Mouse (Mus musculus) stomach, embryonic 15.5 days (tissue): ENCODE measurements around the gene Lrfn4. TPM values are rescaled to one million over a fixed set of nuclear protein-coding genes. Genes with fewer than 3 reads are reported as not detected.
"Not testable (repeated sequence)": the region's sequence is repeated elsewhere in the genome, so short reads cannot be mapped to it uniquely, and the experiment has no call there.

Experiments
- ATAC-seq: fragments of 200-750 bp; cut with Nextera tagmentation; 2 replicates; pipeline ENCODE4 v1.8.0; 2017; ENCODE audit warnings: low read depth, moderate number of reproducible peaks, moderate TSS enrichment; ENCODE audit not compliant: insufficient read depth, low FRiP score
- H3K27ac ChIP-seq: fragments of 300-500 bp; sonication (generic); 2 replicates; pipeline ENCODE4 v1.5.1; 2015; ENCODE audit warnings: mild to moderate bottlenecking, inconsistent platforms
- H3K27me3 ChIP-seq: fragments of 300-500 bp; sonication (generic); replicated peaks from 2 replicates; pipeline ENCODE4 v1.6.1; 2015; ENCODE audit warnings: inconsistent platforms
- H3K36me3 ChIP-seq: fragments of 300-500 bp; sonication (generic); 2 replicates; pipeline ENCODE4 v1.6.1; 2015; ENCODE audit warnings: inconsistent platforms
- H3K4me1 ChIP-seq: fragments of 300-500 bp; sonication (generic); 2 replicates; pipeline ENCODE4 v1.6.1; 2015; ENCODE audit warnings: inconsistent platforms
- H3K4me2 ChIP-seq: fragments of 300-500 bp; sonication (generic); 2 replicates; pipeline ENCODE4 v1.6.1; 2015; ENCODE audit warnings: mild to moderate bottlenecking, inconsistent platforms
- H3K4me3 ChIP-seq: fragments of 300-500 bp; sonication (generic); replicated peaks from 2 replicates; pipeline ENCODE4 v1.5.1; 2015; ENCODE audit warnings: inconsistent platforms
- H3K9ac ChIP-seq: fragments of 300-500 bp; sonication (generic); 2 replicates; pipeline ENCODE4 v1.6.1; 2015; ENCODE audit warnings: inconsistent platforms
- H3K9me3 ChIP-seq: fragments of 300-500 bp; sonication (generic); 2 replicates; pipeline ENCODE4 v1.6.1; 2016; ENCODE audit warnings: inconsistent platforms
- WGBS: fragments of 180-500 bp; shearing (Covaris S2); methylation state at CpG from one replicate; pipeline ENCODE4 v1.1.7; 2015; 5-methylcytosine and 5-hydroxymethylcytosine counted together
- polyA plus RNA-seq: library from polyadenylated mRNA; unstranded; fragments of >200 nt; fragmentation: Nextera tagmentation; extraction: Ambion mirVana; gene quantifications from 2 replicates; pipeline ENCODE4 v1.2.1, GENCODE M21; 2015

Gene Lrfn4
- polyA plus RNA-seq, 1 experiment from 2014 or later: 6.1 TPM

GRCm38 (mm10) chr19:4605654-4606053 lies 9.8 kb downstream of the Lrfn4 start:
- Histone ChIP-seq H3K27ac (no peak overlapping the region), H3K9ac (no peak overlapping the region), H3K4me1 (peaks cover 21% of the 10 kb centered on the region), H3K4me2 (no peak overlapping the region), H3K36me3 (no peaks in the 10 kb centered on the region), H3K27me3 (no peaks in the 10 kb centered on the region), H3K9me3 (no peaks in the 10 kb centered on the region), H3K4me3 (no peak overlapping the region)
- ATAC-seq: no peak
- 59% methylated on average over 4 of the region's 4 CpGs for WGBS

- Histone ChIP-seq H3K9me3 (no peaks in the 10 kb centered on the region), H3K27ac (no peak overlapping the region; the same call in 1 of the 2 replicates), H3K36me3 (no peaks in the 10 kb centered on the region), H3K9ac (no peak overlapping the region), H3K4me3 (no peak overlapping the region), H3K4me1 (peaks cover 21% of the 10 kb centered on the region), H3K4me2 (0 out of 2 replicates have a peak overlapping the region, but pooled peaks have one; percentile 21), H3K27me3 (no peaks in the 10 kb centered on the region)
- ATAC-seq: peak; percentile 76
- 39% methylated on average over 24 of the region's 24 CpGs for WGBS
Observed at GRCm38 (mm10) chr19:4603801-4604723, 11.4 kb downstream of the Lrfn4 start.

DNA sequence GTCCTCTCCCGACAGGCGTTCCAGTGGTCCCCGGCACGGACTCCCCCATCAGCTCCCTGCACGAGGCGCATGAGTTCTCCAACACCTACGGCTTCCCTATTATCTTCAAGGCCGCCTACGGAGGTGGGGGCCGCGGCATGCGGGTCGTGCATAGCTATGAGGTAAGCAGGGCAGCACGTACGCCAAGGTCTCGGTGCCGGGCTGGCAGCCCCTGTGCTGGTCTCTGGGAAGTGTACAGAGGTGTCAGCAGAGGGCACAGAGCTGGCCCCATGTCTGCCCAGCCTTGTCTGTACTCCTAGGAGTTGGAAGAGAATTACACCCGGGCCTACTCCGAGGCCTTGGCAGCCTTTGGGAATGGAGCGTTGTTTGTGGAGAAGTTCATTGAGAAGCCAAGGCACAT lies 13.0 kb downstream of the Lrfn4 start:
- Histone ChIP-seq H3K9ac (no peak overlapping the region), H3K4me2 (no peak overlapping the region), H3K4me3 (no peak overlapping the region), H3K27ac (no peak overlapping the region), H3K36me3 (no peaks in the 10 kb centered on the region), H3K9me3 (no peaks in the 10 kb centered on the region), H3K4me1 (peaks cover 21% of the 10 kb centered on the region), H3K27me3 (no peaks in the 10 kb centered on the region)
- 88% methylated on average over 20 of the region's 20 CpGs for WGBS
- ATAC-seq: no peak

DNA sequence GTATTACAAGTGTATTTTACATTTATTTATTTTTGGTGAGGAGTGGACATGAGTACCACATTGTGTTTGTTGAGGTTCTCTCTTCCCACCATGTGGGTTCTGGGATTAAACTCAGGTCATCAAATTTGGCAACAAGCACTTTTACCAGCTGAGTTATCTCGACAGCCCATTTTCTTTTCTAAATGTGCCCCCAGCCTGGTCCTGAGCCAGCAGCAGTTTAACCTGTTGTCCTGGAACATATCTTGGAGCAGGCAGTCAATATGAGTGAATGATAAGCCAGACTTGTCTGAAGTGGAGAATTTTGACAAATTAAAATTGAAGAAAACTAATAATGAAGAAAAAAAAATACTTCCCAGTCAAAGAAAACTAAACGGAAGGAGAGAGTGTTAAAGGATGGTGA lies 19.4 kb downstream of the Lrfn4 start:
- ATAC-seq: no peak
- Histone ChIP-seq H3K4me3 (no peak overlapping the region), H3K36me3 (no peaks in the 10 kb centered on the region), H3K9me3 (no peaks in the 10 kb centered on the region), H3K4me2 (no peak overlapping the region), H3K27me3 (no peaks in the 10 kb centered on the region), H3K4me1 (no peaks in the 10 kb centered on the region), H3K27ac (no peak overlapping the region), H3K9ac (no peak overlapping the region)
- 65% methylated on average over 2 of the region's 2 CpGs for WGBS

DNA sequence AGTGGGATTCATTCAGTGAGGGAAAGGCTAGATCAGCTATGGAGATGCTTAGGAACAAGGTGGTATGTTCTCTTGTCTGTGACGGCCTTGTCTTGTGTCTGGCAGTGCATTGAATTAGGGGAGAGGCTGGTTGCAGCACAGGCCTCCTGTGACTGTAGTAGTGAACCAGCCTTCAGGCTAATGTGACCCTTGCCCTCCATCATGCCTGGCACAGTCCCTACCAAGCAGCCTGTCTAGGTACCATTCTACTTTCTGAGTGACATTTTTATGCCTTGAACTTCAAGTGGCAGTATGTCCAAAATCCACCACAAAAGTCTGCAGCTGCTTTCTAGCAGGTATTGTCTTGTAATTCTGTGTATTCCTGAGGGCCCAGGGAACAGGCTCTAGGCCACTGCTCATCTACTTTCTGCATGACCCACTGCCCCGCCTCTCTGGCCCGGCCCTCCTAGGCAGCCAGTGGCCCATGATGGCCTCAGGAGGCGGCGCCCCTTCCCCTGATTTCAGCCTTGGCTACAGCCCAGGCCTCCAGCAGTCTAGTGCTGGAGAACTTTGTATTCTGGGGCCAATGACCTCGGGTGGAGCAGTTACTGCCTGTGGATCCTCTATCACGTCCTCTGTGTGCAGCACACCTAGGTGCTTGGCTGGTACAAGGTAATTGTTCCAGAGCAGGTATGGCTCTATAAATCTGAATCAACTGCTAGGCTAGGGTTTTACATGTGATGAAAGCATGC lies 21.5 kb downstream of the Lrfn4 start:
- no peaks in the 10 kb centered on the region for H3K36me3 ChIP-seq
- no peaks in the 10 kb centered on the region for H3K4me1 ChIP-seq
- ATAC-seq: peak; percentile 53; the same call in 1 of the 2 replicates
- WGBS: 55% methylated on average over 7 of the region's 7 CpGs
- H3K4me3 ChIP-seq: no peak overlapping the region
- H3K27ac ChIP-seq: no peak overlapping the region
- H3K4me2 ChIP-seq: no peak overlapping the region
- no peaks in the 10 kb centered on the region for H3K9me3 ChIP-seq
- no peaks in the 10 kb centered on the region for H3K27me3 ChIP-seq
- no peak overlapping the region for H3K9ac ChIP-seq

GRCm38 (mm10) chr19:4590025-4590424 lies 25.4 kb downstream of the Lrfn4 start:
- no peaks in the 10 kb centered on the region for H3K36me3 ChIP-seq
- H3K4me3 ChIP-seq: no peak overlapping the region
- no peaks in the 10 kb centered on the region for H3K4me1 ChIP-seq
- no peaks in the 10 kb centered on the region for H3K9me3 ChIP-seq
- H3K4me2 ChIP-seq: no peak overlapping the region
- 68% methylated on average over 3 of the region's 3 CpGs for WGBS
- no peaks in the 10 kb centered on the region for H3K27me3 ChIP-seq
- H3K27ac ChIP-seq: peak overlapping the region; percentile 16; the same call in 1 of the 2 replicates
- ATAC-seq: no peak
- H3K9ac ChIP-seq: no peak overlapping the region

DNA sequence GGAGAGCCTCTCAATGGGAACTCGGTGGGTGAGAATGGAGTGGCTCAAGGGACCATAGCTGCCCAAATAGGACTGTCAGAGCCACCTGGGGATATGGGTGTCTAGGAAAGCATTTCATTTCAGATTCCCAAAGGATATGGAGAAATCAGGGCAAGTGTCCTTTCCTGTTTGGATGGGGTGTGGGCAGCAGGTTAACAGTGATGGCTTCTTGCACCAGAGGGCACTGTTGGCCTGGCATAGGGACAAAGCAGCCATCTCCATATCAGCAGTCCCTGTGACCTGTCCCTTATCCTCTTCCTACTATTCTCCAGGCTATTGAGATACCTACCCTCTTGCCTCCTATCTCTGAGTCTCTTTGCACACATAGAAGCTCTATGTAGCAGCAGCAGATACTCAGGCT lies 26.4 kb downstream of the Lrfn4 start:
- Histone ChIP-seq H3K9ac (no peak overlapping the region), H3K4me1 (no peaks in the 10 kb centered on the region), H3K27me3 (no peaks in the 10 kb centered on the region), H3K4me3 (no peak overlapping the region), H3K4me2 (no peak overlapping the region), H3K27ac (no peak overlapping the region), H3K9me3 (no peaks in the 10 kb centered on the region), H3K36me3 (no peaks in the 10 kb centered on the region)
- no peak for ATAC-seq
- WGBS: 81% methylated on average over 1 of the region's 1 CpGs

DNA sequence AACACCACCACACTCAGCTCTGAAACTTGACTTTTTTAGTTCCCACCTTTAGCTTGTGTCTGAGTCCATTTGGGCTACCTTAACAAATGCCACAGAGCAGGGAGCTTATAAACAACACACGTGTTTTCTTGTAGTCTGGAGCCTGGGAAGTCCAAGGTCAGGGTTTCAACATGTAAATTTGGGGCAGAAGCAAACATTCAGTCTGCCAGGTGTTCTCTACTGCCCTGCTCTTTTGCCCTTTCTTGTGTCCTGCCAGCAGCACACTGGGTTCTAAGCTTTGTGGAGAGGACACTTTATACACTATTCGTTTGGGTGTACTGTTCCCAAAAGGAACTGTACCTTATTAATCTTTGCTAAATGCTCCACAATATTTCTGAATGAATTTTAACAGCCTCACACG lies 27.0 kb downstream of the Lrfn4 start:
- no peaks in the 10 kb centered on the region for H3K4me1 ChIP-seq
- no peak overlapping the region for H3K4me3 ChIP-seq
- no peaks in the 10 kb centered on the region for H3K36me3 ChIP-seq
- H3K27me3 ChIP-seq: no peaks in the 10 kb centered on the region
- WGBS: 63% methylated on average over 3 of the region's 3 CpGs
- ATAC-seq: no peak
- no peaks in the 10 kb centered on the region for H3K9me3 ChIP-seq
- no peak overlapping the region for H3K4me2 ChIP-seq
- no peak overlapping the region for H3K27ac ChIP-seq
- H3K9ac ChIP-seq: no peak overlapping the region

- WGBS: 69% methylated on average over 2 of the region's 2 CpGs
- Histone ChIP-seq H3K9me3 (no peaks in the 10 kb centered on the region), H3K36me3 (no peaks in the 10 kb centered on the region), H3K4me1 (no peaks in the 10 kb centered on the region), H3K9ac (no peak overlapping the region), H3K27ac (no peak overlapping the region), H3K4me2 (no peak overlapping the region), H3K4me3 (no peak overlapping the region), H3K27me3 (no peaks in the 10 kb centered on the region)
- ATAC-seq: no peak
Observed at GRCm38 (mm10) chr19:4587426-4587825, 28.0 kb downstream of the Lrfn4 start.

- not testable (repeated sequence) for ATAC-seq
Observed at GRCm38 (mm10) chr19:4586783-4587182, 28.7 kb downstream of the Lrfn4 start.

GRCm38 (mm10) chr19:4583856-4584255 lies 31.6 kb downstream of the Lrfn4 start:
- 54% methylated on average over 2 of the region's 2 CpGs for WGBS

More at GRCm38 (mm10) chr19:4586783-4587182, 28.7 kb downstream of the Lrfn4 start:
- not testable (repeated sequence) for H3K27me3 ChIP-seq, H3K4me3 ChIP-seq, H3K9ac ChIP-seq, H3K27ac ChIP-seq, H3K4me2 ChIP-seq, H3K9me3 ChIP-seq, H3K4me1 ChIP-seq, H3K36me3 ChIP-seq

GRCm38 (mm10) chr19:4579296-4579695 lies 36.2 kb downstream of the Lrfn4 start:
- no peaks in the 10 kb centered on the region for H3K36me3 ChIP-seq
- H3K9me3 ChIP-seq: no peaks in the 10 kb centered on the region
- no peaks in the 10 kb centered on the region for H3K27me3 ChIP-seq
- no peak overlapping the region for H3K27ac ChIP-seq
- ATAC-seq: no peak
- H3K9ac ChIP-seq: no peak overlapping the region
- 44% methylated on average over 5 of the region's 5 CpGs for WGBS
- H3K4me3 ChIP-seq: no peak overlapping the region
- H3K4me1 ChIP-seq: no peaks in the 10 kb centered on the region
- no peak overlapping the region for H3K4me2 ChIP-seq

More at GRCm38 (mm10) chr19:4583856-4584255, 31.6 kb downstream of the Lrfn4 start:
- Histone ChIP-seq H3K27me3 (no peaks in the 10 kb centered on the region), H3K4me3 (no peak overlapping the region), H3K4me1 (no peaks in the 10 kb centered on the region), H3K27ac (no peak overlapping the region), H3K9ac (no peak overlapping the region), H3K9me3 (no peaks in the 10 kb centered on the region), H3K4me2 (no peak overlapping the region), H3K36me3 (no peaks in the 10 kb centered on the region)
- ATAC-seq: no peak
